Mouse (Mus musculus) thymus, adult 2 months (tissue): ENCODE data around the gene Rngtt. TPM values are rescaled to one million over a fixed set of nuclear protein-coding genes. Genes with fewer than 3 reads are reported as not detected.

Source experiments
- DNase-seq: peaks from one replicate; pipeline ENCODE4 v3.0.0; 2021
- H3K27ac ChIP-seq: fragments of 200-500 bp; 2 replicates; pipeline ENCODE4 v1.5.1; 2012; ENCODE audit warnings: low read length, control low read depth; ENCODE audit not compliant: control insufficient read depth, insufficient read depth
- H3K27me3 ChIP-seq: fragments of 200-500 bp; 2 replicates; pipeline ENCODE4 v1.6.1; 2012; ENCODE audit warnings: mild to moderate bottlenecking, low read length, moderate library complexity, mixed read lengths; ENCODE audit not compliant: control insufficient read depth, insufficient read depth
- H3K36me3 ChIP-seq: fragments of 200-500 bp; 2 replicates; pipeline ENCODE4 v1.6.1; 2012; ENCODE audit warnings: mild to moderate bottlenecking, low read length, moderate library complexity; ENCODE audit not compliant: control insufficient read depth, insufficient read depth
- H3K4me1 ChIP-seq: fragments of 200-500 bp; replicated peaks from 2 replicates; pipeline ENCODE4 v1.6.1; 2012; ENCODE audit warnings: low read length; ENCODE audit not compliant: control insufficient read depth, insufficient read depth
- H3K4me3 ChIP-seq: fragments of 200-500 bp; 2 replicates; pipeline ENCODE4 v1.5.1; 2012; ENCODE audit warnings: mild to moderate bottlenecking, low read length, control low read depth, moderate library complexity; ENCODE audit not compliant: control insufficient read depth, insufficient read depth
- CTCF ChIP-seq: fragments of 200-500 bp; IDR thresholded peaks from 2 replicates; pipeline ENCODE4 v1.5.1; 2012; ENCODE audit warnings: mild to moderate bottlenecking, control low read depth, low read length, moderate library complexity, borderline replicate concordance; ENCODE audit not compliant: control insufficient read depth, poor library complexity, insufficient read depth; ENCODE audit errors: extremely low read depth
- POLR2A ChIP-seq: fragments of 200-500 bp; IDR thresholded peaks from 2 replicates; pipeline ENCODE4 v1.6.1; 2012; ENCODE audit warnings: mild to moderate bottlenecking, low read length, control low read depth, moderate library complexity; ENCODE audit not compliant: control insufficient read depth, poor library complexity, insufficient read depth; ENCODE audit errors: extremely low read depth
- WGBS: fragments of 180-500 bp; shearing (Covaris S2); methylation state at CpG from one replicate; pipeline ENCODE4 v1.1.7; 2018; 5-methylcytosine and 5-hydroxymethylcytosine counted together
- polyA plus RNA-seq: library from polyadenylated mRNA; depleted of rRNA; stranded (reverse); fragments of >200 nt; gene quantifications from 2 replicates; pipeline ENCODE4 v1.2.3, GENCODE M21; 2012

Gene Rngtt
- polyA plus RNA-seq, 1 experiment: 4.2 TPM

DNA sequence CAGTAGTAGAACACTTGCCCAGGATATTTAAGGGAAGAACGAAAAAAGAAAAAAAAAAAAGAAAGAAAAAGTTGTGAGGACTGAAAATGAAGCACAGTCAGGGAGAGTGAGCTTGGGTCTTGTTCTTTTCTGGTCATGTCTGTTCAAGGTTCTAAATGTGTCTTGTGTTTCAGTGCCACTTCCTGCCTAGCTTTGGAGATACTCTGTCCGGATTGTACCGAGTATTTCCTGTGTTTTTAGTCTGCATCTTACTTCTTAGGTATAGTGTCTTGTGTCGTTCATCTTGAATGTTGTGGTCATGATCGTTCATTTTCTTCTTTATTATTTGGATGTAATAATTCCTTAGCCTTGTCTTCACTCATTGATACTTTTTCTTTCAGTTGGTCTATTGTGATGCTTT lies 5.7 kb downstream of the Rngtt start:
- Histone ChIP-seq H3K36me3 (no peaks in the 10 kb centered on the region), H3K27me3 (no peaks in the 10 kb centered on the region), H3K4me3 (no peak overlapping the region), H3K27ac (peak overlapping the region; percentile 76), H3K4me1 (peaks cover 5% of the 10 kb centered on the region; the same call in 1 of the 2 replicates)
- TF ChIP-seq POLR2A (no peak), CTCF (no peak)
- 25% methylated on average over 5 of the region's 5 CpGs for WGBS
- peak; percentile 16 for DNase-seq

DNA sequence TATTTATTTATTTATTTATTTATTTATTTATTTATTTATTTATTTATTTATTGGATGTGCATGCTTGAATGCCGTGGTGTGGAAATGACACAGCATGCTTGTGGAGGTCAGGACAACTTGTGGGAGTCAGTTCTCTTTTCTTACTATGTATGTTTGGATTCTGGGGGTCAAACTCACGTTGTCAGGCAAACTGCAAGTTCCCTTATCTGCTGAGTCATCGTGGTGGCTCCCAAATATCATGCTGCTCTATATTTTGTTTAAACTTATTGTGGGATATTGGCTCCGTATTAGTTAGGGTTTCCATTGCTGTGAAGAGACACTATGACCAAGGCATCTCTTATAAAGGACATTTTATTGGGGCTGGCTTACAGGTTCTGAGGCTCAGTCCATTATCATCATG lies 21.0 kb downstream of the Rngtt start:
- no peak overlapping the region for H3K27ac ChIP-seq
- H3K36me3 ChIP-seq: peaks cover 39% of the 10 kb centered on the region
- no peaks in the 10 kb centered on the region for H3K4me1 ChIP-seq
- DNase-seq: no peak
- TF ChIP-seq POLR2A: no peak
- no peak for TF ChIP-seq CTCF
- WGBS: 90% methylated on average over 4 of the region's 4 CpGs
- no peak overlapping the region for H3K4me3 ChIP-seq
- no peaks in the 10 kb centered on the region for H3K27me3 ChIP-seq

DNA sequence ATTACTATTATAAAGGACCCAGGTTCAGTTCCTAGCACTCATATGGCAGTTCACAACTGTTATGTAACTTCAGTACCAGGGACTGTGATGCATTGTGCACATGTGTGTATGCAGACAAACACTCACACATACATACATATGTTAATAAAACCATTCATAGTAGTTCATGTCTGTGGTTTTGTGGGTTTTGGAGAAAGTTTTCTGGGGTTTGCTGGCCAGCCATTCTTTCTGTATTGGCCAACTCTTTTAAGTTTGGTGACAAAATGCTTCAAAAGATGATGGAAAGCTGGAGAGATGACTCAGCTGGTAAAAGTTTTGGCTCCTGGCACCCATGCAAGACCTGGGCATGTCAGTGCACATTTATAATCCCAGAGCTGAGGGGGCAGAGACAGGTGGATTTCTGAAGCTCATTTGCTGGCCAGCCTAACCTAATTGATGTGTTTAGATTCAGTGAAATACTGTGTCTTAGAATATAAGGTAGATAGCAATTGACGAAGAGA lies 22.9 kb downstream of the Rngtt start:
- H3K36me3 ChIP-seq: peaks cover 36% of the 10 kb centered on the region
- TF ChIP-seq CTCF (no peak), POLR2A (no peak)
- no peak overlapping the region for H3K27ac ChIP-seq
- no peaks in the 10 kb centered on the region for H3K4me1 ChIP-seq
- H3K27me3 ChIP-seq: no peaks in the 10 kb centered on the region
- DNase-seq: no peak
- 100% methylated on average over 1 of the region's 1 CpGs for whole genome bisulfite sequencing
- H3K4me3 ChIP-seq: no peak overlapping the region

DNA sequence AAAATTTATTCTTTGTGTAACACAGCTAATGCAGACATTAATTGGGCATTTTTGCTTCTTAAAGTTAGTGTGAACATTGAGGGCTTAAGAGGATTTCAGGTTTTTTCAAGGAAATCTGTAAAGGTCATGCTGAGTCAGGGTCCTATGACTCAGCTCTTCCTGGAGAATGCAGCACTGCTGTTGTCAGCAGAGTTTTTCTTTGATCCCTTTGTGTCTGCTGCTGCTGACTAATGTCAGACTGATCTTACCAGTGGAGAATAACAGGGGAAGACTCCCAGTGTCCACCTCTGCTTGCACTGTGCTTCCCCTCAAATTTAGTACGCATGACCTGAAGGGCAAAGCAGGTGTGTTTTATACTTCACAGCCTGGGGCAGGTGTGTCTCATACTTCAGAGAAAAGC lies 27.9 kb downstream of the Rngtt start:
- no peak overlapping the region for H3K4me3 ChIP-seq

DNA sequence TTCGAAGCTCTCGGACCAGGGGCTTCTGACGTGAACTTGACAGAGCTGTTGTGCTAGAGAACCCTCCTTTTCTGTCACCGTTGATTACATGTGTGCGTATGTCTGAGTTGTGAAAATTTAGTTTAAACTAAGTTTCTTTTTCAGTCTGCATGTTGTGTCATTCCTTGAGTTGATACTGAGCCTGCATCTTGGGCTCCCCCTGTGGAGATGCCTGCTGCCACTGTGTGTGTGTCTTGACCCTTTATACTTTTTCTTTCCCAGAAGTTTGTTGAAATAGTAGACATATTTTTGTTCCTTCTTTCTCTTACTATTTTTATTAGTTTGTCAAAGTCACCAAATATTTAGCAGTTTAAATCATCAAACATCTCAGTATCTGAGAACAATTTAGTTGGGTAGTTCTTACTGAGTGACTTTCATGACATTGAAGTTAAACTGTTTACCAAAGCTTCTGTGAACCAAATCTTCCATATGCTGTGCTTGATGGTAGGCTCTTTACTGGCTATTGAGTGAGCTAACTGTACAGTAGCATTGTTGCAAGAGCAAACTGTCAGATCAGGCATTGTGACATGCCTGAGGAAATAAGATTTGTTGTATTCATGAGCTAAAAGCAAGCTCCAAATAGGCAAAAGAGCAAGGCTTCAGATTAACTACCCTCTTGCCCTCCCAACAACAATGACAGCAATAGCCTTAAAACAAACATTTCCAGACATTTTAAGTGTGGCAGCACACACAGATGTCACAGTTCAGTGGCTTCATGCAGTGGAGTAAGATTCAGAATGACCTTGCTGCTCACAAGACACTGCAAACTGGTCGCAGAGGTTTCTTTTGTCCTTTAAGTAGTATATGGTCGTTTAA lies 33.0 kb downstream of the Rngtt start:
- no peaks in the 10 kb centered on the region for H3K27me3 ChIP-seq
- H3K4me1 ChIP-seq: no peaks in the 10 kb centered on the region
- TF ChIP-seq POLR2A: no peak
- no peak for TF ChIP-seq CTCF
- WGBS: 97% methylated on average over 7 of the region's 7 CpGs
- no peak overlapping the region for H3K4me3 ChIP-seq
- no peak for DNase-seq
- no peak overlapping the region for H3K27ac ChIP-seq
- H3K36me3 ChIP-seq: peaks cover 19% of the 10 kb centered on the region

More for the DNA sequence above, 27.9 kb downstream of the Rngtt start:
- Histone ChIP-seq H3K4me1 (no peaks in the 10 kb centered on the region), H3K27ac (no peak overlapping the region), H3K27me3 (no peaks in the 10 kb centered on the region), H3K36me3 (peaks cover 22% of the 10 kb centered on the region)
- DNase-seq: no peak
- no peak for TF ChIP-seq POLR2A
- no peak for TF ChIP-seq CTCF
- WGBS: 88% methylated on average over 1 of the region's 1 CpGs

DNA sequence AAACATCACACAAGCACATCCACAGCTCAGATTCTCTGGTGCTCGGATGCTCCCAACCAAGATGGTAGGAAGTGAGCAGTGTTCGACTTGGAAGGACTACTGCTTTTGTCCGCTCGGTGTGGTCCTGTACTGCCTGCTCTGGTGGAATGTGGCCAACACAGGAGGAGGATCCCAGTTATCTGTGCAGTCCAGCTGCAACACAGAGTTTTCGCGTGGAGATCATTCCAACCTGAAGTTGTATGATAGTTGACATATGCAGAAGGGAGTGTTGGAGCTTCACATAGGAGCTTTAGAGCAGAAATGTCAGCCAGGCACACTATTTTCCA lies 33.6 kb downstream of the Rngtt start:
- H3K4me3 ChIP-seq: no peak overlapping the region
- 95% methylated on average over 6 of the region's 6 CpGs for WGBS
- DNase-seq: no peak
- TF ChIP-seq CTCF (no peak), POLR2A (no peak)
- H3K4me1 ChIP-seq: no peaks in the 10 kb centered on the region
- no peak overlapping the region for H3K27ac ChIP-seq
- H3K36me3 ChIP-seq: peaks cover 16% of the 10 kb centered on the region
- H3K27me3 ChIP-seq: no peaks in the 10 kb centered on the region
